Mouse (Mus musculus) skeletal muscle tissue, adult 2 months (tissue): ENCODE results near the gene Cln3.

ENCODE experiments used
- DNase-seq: peaks from one replicate; pipeline ENCODE4 v3.0.0-alpha.2; 2012; ENCODE audit warnings: low read depth, low spot score

The Cln3 gene

GRCm38 (mm10) chr7:126595890-126596289 is 10.3 kb upstream of the Cln3 start:
- DNase-seq: no peak

- DNase-seq: no peak
Observed at GRCm38 (mm10) chr7:126594862-126595561, 9.4 kb upstream of the Cln3 start, which contains the start of gene Il27. TSS of gene Il27 (minus strand) at chr7:126594941.

GRCm38 (mm10) chr7:126587779-126588178 is 2.2 kb upstream of the Cln3 start:
- no peak for DNase-seq

GRCm38 (mm10) chr7:126586839-126587238 is 1.2 kb upstream of the Cln3 start:
- DNase-seq: peak; percentile 74

GRCm38 (mm10) chr7:126584506-126584977 is 1.1 kb downstream of the Cln3 start, which contains the start of gene Apobr:
TSS of gene Apobr (plus strand) at chr7:126584942.
- no peak for DNase-seq

GRCm38 (mm10) chr7:126583761-126584160 is 1.9 kb downstream of the Cln3 start:
- no peak for DNase-seq

- peak; percentile 92 for DNase-seq
Observed at GRCm38 (mm10) chr7:126583251-126583709, 2.3 kb downstream of the Cln3 start.

GRCm38 (mm10) chr7:126582759-126583158 is 2.9 kb downstream of the Cln3 start:
- DNase-seq: no peak

- no peak for DNase-seq
Observed at GRCm38 (mm10) chr7:126581661-126582060, 4.0 kb downstream of the Cln3 start.

- no peak for DNase-seq
Observed at GRCm38 (mm10) chr7:126579172-126579571, 6.4 kb downstream of the Cln3 start.

- no peak for DNase-seq
Observed at GRCm38 (mm10) chr7:126576946-126577345, 8.7 kb downstream of the Cln3 start.

- DNase-seq: peak; percentile 80
Observed at GRCm38 (mm10) chr7:126566094-126566765, 19.4 kb downstream of the Cln3 start, which contains the start of gene Eif3c. TSS of gene Eif3c (minus strand) at chr7:126566411.

- DNase-seq: no peak
Observed at GRCm38 (mm10) chr7:126565693-126566092, 19.9 kb downstream of the Cln3 start.

- DNase-seq: no peak
Observed at GRCm38 (mm10) chr7:126556635-126557034, 29.0 kb downstream of the Cln3 start.

- no peak for DNase-seq
Observed at GRCm38 (mm10) chr7:126554796-126555195, 30.8 kb downstream of the Cln3 start.

GRCm38 (mm10) chr7:126545631-126546030 is 40.0 kb downstream of the Cln3 start:
- DNase-seq: no peak

GRCm38 (mm10) chr7:126541661-126542060 is 44.0 kb downstream of the Cln3 start:
- no peak for DNase-seq

- DNase-seq: no peak
Observed at GRCm38 (mm10) chr7:126537820-126538585, 47.6 kb downstream of the Cln3 start.

- DNase-seq: no peak
Observed at GRCm38 (mm10) chr7:126536466-126536865, 49.2 kb downstream of the Cln3 start.

- DNase-seq: no peak
Observed at GRCm38 (mm10) chr7:126535766-126536165, 49.9 kb downstream of the Cln3 start.

GRCm38 (mm10) chr7:126533434-126533833 is 52.2 kb downstream of the Cln3 start:
- DNase-seq: no peak

GRCm38 (mm10) chr7:126528166-126528577 is 57.4 kb downstream of the Cln3 start:
- no peak for DNase-seq
